In the genomic region with DNA sequence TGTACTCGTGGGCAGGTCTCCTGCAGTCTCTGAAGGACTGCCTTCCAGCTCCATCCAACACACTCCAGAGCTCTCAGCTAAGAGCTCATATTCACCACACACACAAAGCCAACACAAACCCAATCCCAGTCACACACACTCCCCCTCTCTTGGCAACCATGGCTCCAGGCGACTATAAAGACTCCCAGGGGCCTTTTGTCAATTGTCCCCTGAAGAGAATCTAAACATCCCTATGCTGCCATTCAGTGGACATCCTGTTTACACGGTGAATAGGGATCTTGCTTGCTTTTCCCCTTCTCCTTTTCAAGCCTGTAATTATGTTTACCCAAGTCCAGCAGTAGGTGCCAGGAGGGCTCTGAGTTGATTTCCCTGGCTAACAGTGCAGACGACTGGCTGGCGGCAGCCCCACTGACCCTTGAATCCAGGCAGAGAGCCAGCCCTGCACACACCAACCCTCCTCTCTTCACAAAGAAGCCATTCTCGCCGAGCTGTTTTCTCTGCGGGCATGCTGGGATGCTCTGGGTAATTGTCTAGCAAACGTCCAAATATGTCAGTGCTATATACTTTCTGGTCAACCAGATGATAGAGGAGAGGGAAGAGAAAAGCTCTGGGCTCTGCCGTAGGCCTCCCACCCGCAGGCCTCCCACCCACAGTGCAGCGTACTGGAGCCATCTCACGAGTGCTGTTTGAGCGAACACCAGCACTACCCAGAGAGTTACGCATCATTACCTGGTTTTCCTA, we compare ENCODE assay signal across 8 mouse cellular contexts.
DNase-seq lines count a peak whose midpoint lies in the region; ATAC-seq and TF ChIP-seq lines count a peak whose summit lies in the region.

No protein-coding gene starts in this region.

- no peaks in the 10 kb centered on the region for H3K36me3 ChIP-seq in forebrain, embryonic 13.5 days (ENCODE audit: poor library complexity, severe bottlenecking)
- H3K36me3 ChIP-seq in hindbrain, embryonic 10.5 days = no peaks in the 10 kb centered on the region
- H3K36me3 ChIP-seq in lung, embryonic 14.5 days (ENCODE audit: insufficient read depth) = no peaks in the 10 kb centered on the region

- H3K4me1 ChIP-seq in forebrain, embryonic 13.5 days = peaks cover 13% of the 10 kb centered on the region
- peaks cover 18% of the 10 kb centered on the region for H3K4me1 ChIP-seq in hindbrain, embryonic 10.5 days (replicated peaks)
- peaks cover 12% of the 10 kb centered on the region; the same call in 1 of the 2 replicates for H3K4me1 ChIP-seq in lung, embryonic 14.5 days (ENCODE audit: insufficient read depth)

- intact Hi-C loops in gastrocnemius, postnatal 14 days (cut with DNase I; ENCODE audit: low total_unique reads) = no loop called here

- H3K27me3 ChIP-seq in forebrain, embryonic 13.5 days = peaks cover 57% of the 10 kb centered on the region
- H3K27me3 ChIP-seq in hindbrain, embryonic 10.5 days (ENCODE audit: insufficient read depth, poor library complexity, severe bottlenecking) = peaks cover 43% of the 10 kb centered on the region
- H3K27me3 ChIP-seq in lung, embryonic 14.5 days (ENCODE audit: insufficient read depth, low read length) = no peaks in the 10 kb centered on the region

- no peak overlapping the region for H3K9ac ChIP-seq in forebrain, embryonic 13.5 days
- no peak overlapping the region for H3K9ac ChIP-seq in lung, embryonic 14.5 days

- 5% methylated on average over 15 of the region's 15 CpGs for WGBS in forebrain, embryonic 13.5 days
- 12% methylated on average over 15 of the region's 15 CpGs for WGBS in hindbrain, embryonic 10.5 days
- 27% methylated on average over 15 of the region's 15 CpGs for WGBS in lung, embryonic 14.5 days

- H3K4me2 ChIP-seq in forebrain, embryonic 13.5 days = peak overlapping the region; percentile 38
- H3K4me2 ChIP-seq in lung, embryonic 14.5 days = peak overlapping the region; percentile 23

- no peak overlapping the region for H3K4me3 ChIP-seq in forebrain, embryonic 13.5 days
- H3K4me3 ChIP-seq in hindbrain, embryonic 10.5 days = no peak overlapping the region
- H3K4me3 ChIP-seq in lung, embryonic 14.5 days (ENCODE audit: low read depth, low read length) = no peak overlapping the region

- H3K9me3 ChIP-seq in forebrain, embryonic 13.5 days (replicated peaks) = no peaks in the 10 kb centered on the region
- no peaks in the 10 kb centered on the region for H3K9me3 ChIP-seq in hindbrain, embryonic 10.5 days
- no peaks in the 10 kb centered on the region for H3K9me3 ChIP-seq in lung, embryonic 14.5 days (ENCODE audit: low read depth, low read length)

- peak; percentile 16; the same call in 1 of the 2 replicates for TF ChIP-seq CTCF in lung, embryonic 14.5 days (IDR thresholded peaks at IDR 0.05; ENCODE audit: low read depth)

- H3K27ac ChIP-seq in forebrain, embryonic 13.5 days = peak overlapping the region; percentile 65
- H3K27ac ChIP-seq in hindbrain, embryonic 10.5 days = peak overlapping the region; percentile 71
- H3K27ac ChIP-seq in lung, embryonic 14.5 days (ENCODE audit: low read depth) = peak overlapping the region; percentile 88

- peak; percentile 41 for DNase-seq in gastrocnemius, postnatal 14 days
- no peak for DNase-seq in gastrocnemius, adult 18-20 months (ENCODE audit: low spot score)
- peak; percentile 65 for DNase-seq in hindbrain, embryonic 10.5 days (ENCODE audit: low spot score)
- peak; percentile 55 to 70 for DNase-seq in layer of hippocampus, adult 8-10 months (ENCODE audit: low spot score in 2 of 2)
- DNase-seq in lung, embryonic 14.5 days = peak; percentile 86
- peak; percentile 91 for DNase-seq in retina, postnatal 1 day
- no peak for DNase-seq in urinary bladder, adult 2 months (ENCODE audit: low spot score)

- peak; percentile 95 for ATAC-seq in forebrain, embryonic 13.5 days
- peak; percentile 92 for ATAC-seq in lung, embryonic 14.5 days (ENCODE audit: insufficient read depth)

Comparison
In these comparisons a context has a peak if more than half of its experiments do, and no peak if none do; other contexts are left out.
1. DNase-seq: peak in gastrocnemius, postnatal 14 days (single experiment), hindbrain, embryonic 10.5 days (single experiment), layer of hippocampus, adult 8-10 months (2 of 2), lung, embryonic 14.5 days (single experiment) and retina, postnatal 1 day (single experiment); none in gastrocnemius, adult 18-20 months (single experiment) and urinary bladder, adult 2 months (single experiment).
2. Peak in every context shown above with its lines, with median percentiles within 50 percentile points of each other: H3K27ac ChIP-seq.